Mouse (Mus musculus): ENCODE results near the gene Mok.
A peak's percentile ranks its signal among the peaks of the same experiment; 100 is the strongest.

Gene Mok

DNA sequence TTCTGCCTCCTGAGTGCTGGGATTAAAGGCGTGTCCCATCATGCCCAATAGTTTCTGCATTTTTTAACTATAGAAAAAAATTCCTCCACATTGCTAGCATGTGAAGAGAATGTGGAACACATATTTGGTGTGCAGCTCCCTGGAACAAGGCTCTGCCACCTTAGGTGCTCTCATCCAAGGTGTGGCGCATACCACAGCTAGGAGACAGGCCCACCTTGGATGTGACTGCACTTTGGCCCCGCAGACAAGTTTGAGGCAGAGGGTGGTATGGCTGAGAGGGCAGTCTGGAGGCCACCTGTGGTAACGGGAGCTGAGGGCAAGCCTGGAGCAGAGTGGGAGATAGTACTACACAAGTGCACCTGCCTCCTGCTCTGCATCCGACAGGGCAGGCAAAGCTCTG, 31.9 kb downstream of the Mok start:
- DNase-seq (ENCODE audit: low spot score): no peak

DNA sequence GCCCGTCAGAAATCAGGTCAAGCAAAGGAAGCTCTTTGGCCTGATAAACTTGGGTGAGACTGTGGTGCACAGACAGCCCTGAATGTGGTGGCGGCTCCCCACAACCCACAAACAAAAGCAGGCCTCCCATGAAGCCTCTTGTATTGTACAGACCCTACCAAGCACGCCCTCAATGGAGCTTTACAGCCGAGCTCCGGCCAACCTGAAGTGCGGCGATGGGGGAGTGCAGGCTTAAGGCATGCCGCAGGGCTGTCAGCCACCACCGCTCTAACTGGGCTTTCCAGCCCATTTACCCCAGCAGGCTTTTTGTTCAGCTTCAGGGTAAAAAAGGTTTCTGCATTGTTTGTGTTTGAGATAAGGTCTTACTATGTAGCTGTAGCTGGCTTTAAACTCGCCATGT, 32.3 kb downstream of the Mok start:
- no peak for DNase-seq (ENCODE audit: low spot score)

DNA sequence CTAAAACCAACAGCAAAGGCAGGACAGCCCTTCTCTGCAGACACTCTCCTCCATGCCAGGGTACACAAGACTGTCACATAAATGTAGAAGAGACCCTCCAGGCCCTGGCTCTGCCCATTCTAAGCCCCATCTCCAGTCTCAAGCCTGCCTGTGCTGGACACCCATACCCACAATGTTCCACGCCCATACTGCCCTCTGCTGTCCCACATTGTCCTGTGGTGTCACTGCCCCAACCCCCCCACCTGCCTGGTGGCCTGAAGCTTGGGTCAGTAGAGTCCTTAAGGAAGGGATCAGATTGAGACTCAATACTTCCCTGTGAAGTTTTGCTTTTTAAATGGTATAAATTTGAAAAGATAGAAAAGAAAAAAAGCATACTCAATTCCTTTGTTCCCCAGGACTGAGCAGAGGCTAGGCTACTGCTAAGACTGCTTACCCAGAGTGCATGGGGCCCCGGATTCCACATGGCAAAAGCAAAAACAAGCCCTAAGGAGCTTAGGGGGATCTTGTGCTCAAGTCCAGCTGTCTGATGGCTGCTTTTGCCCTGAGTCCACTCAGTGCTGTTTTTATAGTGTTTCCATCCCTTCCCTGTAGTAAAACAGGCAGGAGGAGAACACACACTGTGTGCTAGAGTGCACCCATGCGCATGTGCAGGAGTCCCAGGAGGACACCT, 34.3 kb downstream of the Mok start:
- no peak for DNase-seq (ENCODE audit: low spot score)

GRCm38 (mm10) chr12:110804261-110804660, 36.5 kb downstream of the Mok start:
- DNase-seq (ENCODE audit: low spot score): no peak

DNA sequence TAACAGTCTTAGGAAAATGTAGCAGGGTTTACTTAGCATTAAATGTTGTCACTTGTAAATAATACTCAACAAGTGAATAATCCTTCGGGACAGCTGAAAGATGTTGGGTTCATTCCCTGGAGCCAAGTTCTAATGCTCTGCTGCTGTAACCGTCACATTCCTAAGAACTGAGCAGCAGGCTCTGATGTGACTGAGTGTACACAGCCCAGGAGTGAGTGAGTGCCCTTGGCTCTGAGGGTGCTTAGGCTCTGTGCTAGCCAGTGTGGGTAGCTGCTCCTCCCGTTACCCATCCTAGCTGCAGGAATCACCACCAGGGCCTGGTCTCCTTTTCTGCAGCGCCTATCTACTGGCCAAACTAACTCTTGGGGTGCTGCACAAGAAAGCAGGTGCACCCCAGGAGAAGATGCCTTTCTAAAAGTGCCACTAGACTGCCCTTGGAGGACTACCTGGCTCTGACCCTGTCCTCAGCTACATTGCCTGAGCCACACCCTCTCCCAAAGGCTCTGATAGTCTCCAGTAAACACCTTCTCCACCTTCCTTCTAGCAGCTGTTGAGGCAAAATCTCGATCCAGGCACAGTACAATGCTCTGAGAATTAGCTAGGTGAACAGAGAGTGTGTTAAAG, 38.0 kb downstream of the Mok start:
- DNase-seq (ENCODE audit: low spot score): no peak

DNA sequence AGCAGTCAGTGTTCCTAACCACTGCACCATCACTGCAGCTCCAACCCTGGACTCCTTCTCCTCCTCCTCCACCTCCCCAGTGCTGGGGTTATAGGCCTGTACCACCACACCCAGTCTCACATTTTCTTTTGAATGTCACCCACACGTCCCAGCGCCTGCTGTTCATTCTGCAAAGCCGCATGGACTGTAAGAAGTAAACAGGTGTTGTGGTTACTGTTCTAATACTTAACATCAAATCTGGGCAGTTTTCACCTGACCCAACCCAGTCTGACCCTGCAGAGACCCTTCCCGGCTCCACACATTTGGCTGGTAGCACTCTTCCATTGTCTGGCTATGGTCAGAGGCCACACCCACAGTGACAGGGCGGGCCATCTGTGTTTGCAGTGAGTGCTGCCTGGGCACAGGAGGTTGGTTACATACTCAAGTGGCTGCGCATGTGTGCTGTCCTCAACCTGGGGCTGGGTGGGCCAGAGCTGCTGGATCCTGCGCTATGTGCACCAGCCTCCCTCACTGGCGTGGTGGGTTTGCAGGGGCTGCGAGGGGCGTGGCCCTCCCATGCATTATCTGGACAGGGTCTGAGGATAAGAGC, 38.8 kb downstream of the Mok start:
- DNase-seq (ENCODE audit: low spot score): no peak

GRCm38 (mm10) chr12:110799226-110799625, 41.5 kb downstream of the Mok start:
- DNase-seq (ENCODE audit: low spot score): no peak

DNA sequence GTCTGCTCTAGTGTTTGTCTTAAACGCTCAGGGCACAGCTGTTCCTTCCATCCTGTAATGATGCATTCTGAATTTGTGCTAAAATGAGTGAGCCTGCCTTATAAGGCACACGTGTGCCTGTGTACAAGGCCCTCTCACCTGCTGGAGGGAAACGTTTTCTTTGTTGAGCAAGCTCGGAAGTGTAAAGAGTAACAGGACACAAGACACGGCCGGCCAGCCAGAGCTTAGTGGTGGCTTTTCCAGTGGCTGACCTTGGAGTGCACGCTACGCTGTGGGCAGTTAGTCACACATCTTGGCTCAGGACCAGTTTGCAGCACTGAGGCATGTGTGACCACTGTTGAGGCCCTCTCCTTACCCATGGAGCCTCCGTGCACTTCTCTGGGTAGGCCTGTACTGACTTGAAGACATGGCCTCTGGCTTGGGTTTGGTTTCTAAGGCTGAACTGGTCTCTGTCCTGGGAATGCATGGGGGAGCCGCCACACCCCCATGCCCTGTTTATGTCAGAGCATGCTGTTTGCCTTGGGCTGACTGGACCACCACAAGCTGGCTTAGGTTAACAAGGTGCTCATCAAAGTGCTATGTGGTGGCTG, 42.8 kb downstream of the Mok start:
- DNase-seq (ENCODE audit: low spot score): no peak

DNA sequence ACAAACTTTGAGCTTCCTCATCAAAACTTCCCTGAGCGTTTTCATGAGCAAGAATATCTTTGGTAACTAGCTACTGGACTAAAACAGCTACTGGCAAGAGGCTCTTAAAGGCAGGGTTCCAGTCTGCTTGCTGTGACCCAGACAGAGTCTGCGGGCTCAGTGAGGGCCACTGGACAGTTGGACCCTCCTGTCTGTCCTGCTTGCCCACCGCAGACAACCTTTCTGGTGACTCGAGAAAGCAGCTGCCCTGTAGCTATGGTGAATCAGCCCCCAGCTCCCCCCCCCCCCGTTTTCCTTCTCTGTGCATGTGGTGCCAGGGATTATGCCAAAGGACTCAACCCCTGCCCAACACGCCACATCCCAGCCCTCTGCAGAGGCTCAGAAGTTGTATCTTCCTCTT, 43.5 kb downstream of the Mok start:
- no peak for DNase-seq (ENCODE audit: low spot score)

DNA sequence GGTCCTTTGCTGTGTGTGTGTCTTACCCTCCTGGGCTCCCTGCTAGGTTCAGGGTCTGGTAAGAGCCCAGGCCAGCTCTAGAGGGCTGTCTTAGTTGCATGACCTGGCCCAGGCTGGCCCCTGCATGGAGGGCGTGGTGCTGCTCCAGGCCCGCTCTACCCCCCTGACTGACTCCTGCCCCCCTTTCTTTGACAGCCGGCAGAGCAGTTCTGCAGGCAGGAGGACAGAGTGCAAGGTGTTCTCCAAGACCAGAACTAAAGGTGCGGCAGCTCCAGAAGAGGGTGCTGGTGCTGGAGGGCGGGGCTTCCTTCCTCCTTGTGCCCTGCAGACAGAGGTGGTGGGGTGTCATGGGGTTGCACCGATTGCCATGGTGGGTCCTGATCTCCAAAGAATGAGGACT, 44.0 kb downstream of the Mok start:
- DNase-seq (ENCODE audit: low spot score): no peak

- no peak for DNase-seq (ENCODE audit: low spot score)
These were observed 45.7 kb downstream of the Mok start for GRCm38 (mm10) chr12:110795035-110795434.

- no peak for DNase-seq (ENCODE audit: low spot score)
These were observed 49.7 kb downstream of the Mok start for GRCm38 (mm10) chr12:110791026-110791425.

DNA sequence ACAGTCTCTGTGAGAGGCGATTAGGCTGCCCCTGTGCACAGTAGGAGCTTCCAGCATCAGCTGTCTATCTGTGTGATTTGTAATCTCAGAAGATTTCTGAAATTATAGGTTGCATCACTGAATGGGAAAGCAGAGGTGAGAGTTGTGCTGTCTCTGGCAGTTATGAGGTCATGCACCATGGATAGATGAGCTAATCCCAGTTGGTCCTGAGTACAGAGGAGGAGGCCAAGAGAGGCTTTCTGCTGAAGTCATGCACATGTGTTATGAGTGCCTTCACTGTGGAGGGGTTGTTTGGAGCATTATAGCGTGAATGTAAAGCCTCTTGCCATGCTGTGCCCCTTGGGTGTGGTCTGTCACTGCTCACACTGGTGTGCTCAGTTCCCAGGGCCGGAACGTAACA, 50.2 kb downstream of the Mok start:
- DNase-seq (ENCODE audit: low spot score): no peak

DNA sequence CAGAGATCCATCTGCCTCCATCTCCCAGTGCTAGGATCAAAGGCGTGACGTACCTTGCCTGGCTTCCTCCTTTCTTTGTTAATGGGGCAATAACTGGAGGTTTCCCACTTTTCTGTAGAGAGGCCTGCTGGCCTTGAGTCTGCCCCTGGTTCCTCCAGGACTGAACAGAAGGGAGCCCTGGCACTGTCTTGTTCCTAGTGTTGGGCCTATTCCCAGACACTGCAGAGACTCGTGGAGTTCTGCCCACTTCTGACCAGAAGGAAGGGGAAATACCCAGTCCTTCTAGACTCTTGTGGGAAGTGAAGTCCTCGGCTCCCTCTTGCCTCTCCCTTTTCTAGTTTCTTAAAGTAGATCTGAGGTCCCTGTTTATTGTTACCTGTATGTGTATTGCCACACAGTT, 54.5 kb downstream of the Mok start:
- DNase-seq (ENCODE audit: low spot score): no peak

GRCm38 (mm10) chr12:110784211-110784610, 56.5 kb downstream of the Mok start:
- DNase-seq (ENCODE audit: low spot score): no peak

DNA sequence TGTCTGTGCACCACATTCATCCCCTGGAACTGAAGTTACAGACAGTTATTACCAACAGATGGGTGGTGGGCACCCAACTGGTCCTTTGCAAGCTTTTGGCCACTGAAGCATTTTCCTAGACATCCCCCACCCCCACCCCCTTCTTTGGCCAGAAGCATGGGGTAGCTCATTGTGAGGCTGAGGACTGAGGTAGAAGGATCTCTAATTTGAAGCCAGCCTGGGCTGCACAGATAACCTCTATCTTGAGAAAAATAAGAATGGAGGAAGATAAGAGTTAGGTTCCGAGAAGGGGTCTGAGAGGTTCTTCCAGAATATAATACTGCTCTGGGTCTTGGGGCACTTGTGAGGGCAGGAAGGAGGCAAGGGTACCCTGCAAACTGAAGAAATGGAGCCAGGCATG, 58.5 kb downstream of the Mok start:
- DNase-seq (ENCODE audit: low spot score): no peak

DNA sequence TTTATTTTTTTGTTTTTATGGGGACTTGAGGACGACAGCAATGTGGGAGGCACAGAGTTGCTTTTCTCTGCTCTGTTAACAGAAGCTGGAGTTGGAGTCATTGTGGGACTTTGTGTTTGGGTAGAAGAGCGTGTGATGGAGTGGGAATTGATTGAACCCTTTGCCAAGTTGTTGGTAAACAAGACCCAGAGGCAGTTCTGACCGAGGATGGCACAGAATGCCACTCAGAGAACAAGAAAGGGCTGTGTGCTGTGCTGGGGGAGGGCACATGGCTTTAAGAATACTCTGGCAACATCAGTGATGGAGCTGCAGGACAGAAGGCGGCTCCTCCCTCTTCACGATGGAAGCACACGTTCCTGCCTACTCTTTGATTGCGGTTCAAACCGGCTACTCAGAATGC, 59.6 kb downstream of the Mok start:
- DNase-seq (ENCODE audit: low spot score): peak; percentile 39

- DNase-seq (ENCODE audit: low spot score): no peak
These were observed 61.4 kb downstream of the Mok start for GRCm38 (mm10) chr12:110779296-110779695.

GRCm38 (mm10) chr12:110777853-110778252, 62.9 kb downstream of the Mok start:
- no peak for DNase-seq (ENCODE audit: low spot score)

- DNase-seq (ENCODE audit: low spot score): no peak
These were observed 64.9 kb downstream of the Mok start for GRCm38 (mm10) chr12:110775628-110776426.

- no peak for DNase-seq (ENCODE audit: low spot score)
These were observed 68.8 kb downstream of the Mok start for GRCm38 (mm10) chr12:110771961-110772360.

GRCm38 (mm10) chr12:110770479-110771247, 70.1 kb downstream of the Mok start:
- no peak for DNase-seq (ENCODE audit: low spot score)
